9 mouse cellular contexts compared by ENCODE assay signal in the genomic region with DNA sequence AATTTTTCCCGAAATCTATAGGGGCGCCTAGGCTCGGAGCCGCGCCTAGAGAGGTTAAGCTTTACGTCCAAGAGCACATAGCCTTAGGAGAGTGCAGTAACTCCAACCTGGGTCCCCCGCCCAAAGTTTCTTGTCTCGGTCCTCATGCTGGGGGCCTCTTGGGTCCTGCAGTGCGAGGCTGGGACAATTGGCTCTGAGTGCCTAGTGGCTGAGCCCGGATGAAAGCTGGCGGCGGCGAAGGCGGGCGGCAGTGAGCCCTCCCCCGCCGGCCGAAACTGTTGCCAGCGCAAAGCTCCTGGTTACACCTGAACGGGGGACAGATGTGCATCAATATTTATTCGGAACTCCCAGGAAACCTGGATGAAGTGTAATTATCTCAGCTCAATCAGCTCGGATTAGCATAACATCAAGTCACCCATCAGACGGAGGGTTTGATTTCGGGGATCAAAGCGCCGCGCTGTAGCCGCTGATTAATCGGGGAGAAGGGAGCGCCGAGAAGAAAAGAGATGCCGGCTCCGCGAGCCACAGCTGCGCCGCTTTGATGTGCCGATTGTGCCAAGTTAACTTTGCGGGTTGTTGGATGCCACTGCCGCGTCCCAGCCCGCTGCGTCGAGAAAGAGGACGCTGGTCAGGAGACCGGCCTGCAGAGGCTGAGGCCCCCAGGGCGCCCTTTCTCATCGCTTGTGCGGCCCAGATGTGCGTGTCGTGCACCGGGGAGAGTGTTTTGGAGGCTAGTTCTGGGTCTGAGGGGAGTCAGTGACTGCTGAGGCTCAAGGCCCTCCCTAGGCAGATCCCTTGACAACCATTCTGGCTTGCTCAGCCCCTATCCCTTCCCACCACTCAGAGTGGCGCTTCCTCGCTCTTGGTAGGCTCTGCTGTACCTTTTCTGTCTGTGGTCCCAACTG.
DNase-seq lines count a peak whose midpoint lies in the region; ATAC-seq lines count a peak whose summit lies in the region.
"Had no signal": no experiment of that assay in that cellular context is flagged by ENCODE, and none has a peak within 500 bp of the region (broad histone marks: within the 10 kb centered on the region; RNA-seq: fewer than 3 reads in every experiment).

No protein-coding gene starts in this region.

- H3K4me1 ChIP-seq in heart, embryonic 13.5 days: peaks cover 15% of the 10 kb centered on the region
- peaks cover 31% of the 10 kb centered on the region for H3K4me1 ChIP-seq in forebrain, embryonic 12.5 days
- H3K4me1 ChIP-seq in liver, embryonic 15.5 days (replicated peaks): no peaks in the 10 kb centered on the region

- no peaks in the 10 kb centered on the region for H3K9me3 ChIP-seq in heart, embryonic 13.5 days
- H3K9me3 ChIP-seq in forebrain, embryonic 12.5 days: no peaks in the 10 kb centered on the region
- no peaks in the 10 kb centered on the region for H3K9me3 ChIP-seq in liver, embryonic 15.5 days (replicated peaks)

- ATAC-seq in heart, embryonic 13.5 days (ENCODE audit: extremely low read depth, insufficient number of reproducible peaks, low FRiP score, low TSS enrichment): no peak
- ATAC-seq in forebrain, embryonic 12.5 days (ENCODE audit: low FRiP score): peak; percentile 75
- ATAC-seq in liver, embryonic 15.5 days (ENCODE audit: insufficient read depth): no peak

- no peaks in the 10 kb centered on the region for H3K36me3 ChIP-seq in heart, embryonic 13.5 days
- no peaks in the 10 kb centered on the region for H3K36me3 ChIP-seq in forebrain, embryonic 12.5 days (replicated peaks)
- no peaks in the 10 kb centered on the region for H3K36me3 ChIP-seq in liver, embryonic 15.5 days (replicated peaks)

- peak overlapping the region; percentile 69 for H3K4me2 ChIP-seq in heart, embryonic 13.5 days
- H3K4me2 ChIP-seq in forebrain, embryonic 12.5 days: peak overlapping the region; percentile 63
- H3K4me2 ChIP-seq in liver, embryonic 15.5 days: peak overlapping the region; percentile 7; the same call in 1 of the 2 replicates

- intact Hi-C loops in heart, postnatal 36 days (cut with DNase I): no loop called here

- under 1% methylated on average over 53 of the region's 53 CpGs for WGBS in heart, embryonic 13.5 days
- under 1% methylated on average over 53 of the region's 53 CpGs for WGBS in forebrain, embryonic 12.5 days
- WGBS in liver, embryonic 15.5 days (ENCODE audit: insufficient replicate concordance): 3% methylated on average over 53 of the region's 53 CpGs

- no peak overlapping the region for H3K27ac ChIP-seq in heart, embryonic 13.5 days (replicated peaks)
- peak overlapping the region; percentile 74 for H3K27ac ChIP-seq in forebrain, embryonic 12.5 days
- H3K27ac ChIP-seq in liver, embryonic 15.5 days (replicated peaks): no peak overlapping the region

- peak overlapping the region; percentile 45 for H3K4me3 ChIP-seq in heart, embryonic 13.5 days
- peak overlapping the region; percentile 33 for H3K4me3 ChIP-seq in forebrain, embryonic 12.5 days (replicated peaks)
- H3K4me3 ChIP-seq in liver, embryonic 15.5 days (replicated peaks): no peak overlapping the region

- peaks cover 84% of the 10 kb centered on the region for H3K27me3 ChIP-seq in heart, embryonic 13.5 days (replicated peaks)
- H3K27me3 ChIP-seq in forebrain, embryonic 12.5 days: peaks cover 82% of the 10 kb centered on the region
- H3K27me3 ChIP-seq in liver, embryonic 15.5 days: peaks cover 53% of the 10 kb centered on the region
- H3K27me3 ChIP-seq: CH12.LX had no signal

- no peak for DNase-seq in heart, postnatal 36 days
- peak; percentile 28 for DNase-seq in ES-CJ7 (ENCODE audit: low read depth, low spot score)
- DNase-seq in testis, postnatal 14 days (ENCODE audit: low spot score): peak; percentile 11
- DNase-seq in cerebellum, postnatal 36 days: no peak
- no peak for DNase-seq in layer of hippocampus, adult 11-12 months (ENCODE audit: low spot score)

- H3K9ac ChIP-seq in heart, embryonic 13.5 days: peak overlapping the region; percentile 50; the same call in 1 of the 2 replicates
- H3K9ac ChIP-seq in forebrain, embryonic 12.5 days: peak overlapping the region; percentile 43
- H3K9ac ChIP-seq in liver, embryonic 15.5 days: no peak overlapping the region

Comparison
In these comparisons a context has a peak if more than half of its experiments do, and no peak if none do; other contexts are left out.
1. H3K4me2 ChIP-seq: peak in every context shown above with its lines; median percentile 69 in heart, embryonic 13.5 days; 63 in forebrain, embryonic 12.5 days; 7 in liver, embryonic 15.5 days.
2. DNase-seq: peak in ES-CJ7 (single experiment) and testis, postnatal 14 days (single experiment); none in heart, postnatal 36 days (0 of 2), cerebellum, postnatal 36 days (0 of 2) and layer of hippocampus, adult 11-12 months (single experiment).